Mouse (Mus musculus): Measurements from ENCODE around the gene Arhgef11.

Gene Arhgef11

GRCm38 (mm10) chr3:87763202-87763601, 145.8 kb downstream of the Arhgef11 start:
- DNase-seq (ENCODE audit: low spot score), result no peak

GRCm38 (mm10) chr3:87763683-87764289, 146.4 kb downstream of the Arhgef11 start:
- peak; percentile 56 for DNase-seq (ENCODE audit: low spot score)

GRCm38 (mm10) chr3:87764506-87764905, 147.1 kb downstream of the Arhgef11 start:
- DNase-seq (ENCODE audit: low spot score), result no peak

GRCm38 (mm10) chr3:87765091-87765490, 147.7 kb downstream of the Arhgef11 start:
- peak; percentile 72 for DNase-seq (ENCODE audit: low spot score)

- no peak for DNase-seq (ENCODE audit: low spot score)
These were observed 148.4 kb downstream of the Arhgef11 start for GRCm38 (mm10) chr3:87765631-87766283.

- DNase-seq (ENCODE audit: low spot score), result no peak
These were observed 148.9 kb downstream of the Arhgef11 start for GRCm38 (mm10) chr3:87766284-87766667.

- DNase-seq (ENCODE audit: low spot score), result peak; percentile 45
These were observed 150.4 kb downstream of the Arhgef11 start for GRCm38 (mm10) chr3:87767764-87768163.

- no peak for DNase-seq (ENCODE audit: low spot score)
These were observed 151.1 kb downstream of the Arhgef11 start for GRCm38 (mm10) chr3:87768431-87768830.

- peak; percentile 89 for DNase-seq (ENCODE audit: low spot score)
These were observed 151.5 kb downstream of the Arhgef11 start for GRCm38 (mm10) chr3:87768844-87769243.

GRCm38 (mm10) chr3:87769506-87769905, 152.1 kb downstream of the Arhgef11 start:
- DNase-seq (ENCODE audit: low spot score), result no peak

- DNase-seq (ENCODE audit: low spot score), result peak; percentile 63
These were observed 152.9 kb downstream of the Arhgef11 start for GRCm38 (mm10) chr3:87770280-87770679.

GRCm38 (mm10) chr3:87771088-87771487, 153.7 kb downstream of the Arhgef11 start:
- DNase-seq (ENCODE audit: low spot score), result no peak

GRCm38 (mm10) chr3:87778283-87778682, 160.9 kb downstream of the Arhgef11 start:
- DNase-seq (ENCODE audit: low spot score), result no peak

- no peak for DNase-seq (ENCODE audit: low spot score)
These were observed 161.7 kb downstream of the Arhgef11 start for GRCm38 (mm10) chr3:87779086-87779485.

- DNase-seq (ENCODE audit: low spot score), result no peak
These were observed 166.1 kb downstream of the Arhgef11 start for GRCm38 (mm10) chr3:87783282-87784023.

- DNase-seq (ENCODE audit: low spot score), result no peak
These were observed 167.8 kb downstream of the Arhgef11 start for GRCm38 (mm10) chr3:87785156-87785555.

- DNase-seq (ENCODE audit: low spot score), result no peak
These were observed 168.4 kb downstream of the Arhgef11 start for GRCm38 (mm10) chr3:87785626-87786214.

Data from lung, postnatal 25 days (tissue).